Mouse (Mus musculus): ENCODE results near the gene Gm10518. TPM values are rescaled to one million over a fixed set of nuclear protein-coding genes. Genes with fewer than 3 reads are reported as not detected.

Gm10518 gene
- polyA plus RNA-seq, 1 experiment: not detected

GRCm38 (mm10) chr1:179842568-179842967, 39.4 kb downstream of the Gm10518 start:
- 57% methylated on average over 7 of the region's 7 CpGs for WGBS
- Histone ChIP-seq H3K27ac (ENCODE audit: insufficient read depth, low read length) (no peak overlapping the region), H3K27me3 (ENCODE audit: control insufficient read depth, insufficient read depth, low read length) (no peaks in the 10 kb centered on the region), H3K4me3 (replicated peaks; ENCODE audit: insufficient read depth, low read depth, low read length) (no peak overlapping the region), H3K4me1 (ENCODE audit: control insufficient read depth, insufficient read depth, low read length) (no peaks in the 10 kb centered on the region)
- no peak for DNase-seq
- TF ChIP-seq CTCF (IDR thresholded peaks at IDR 0.05; ENCODE audit: borderline replicate concordance, insufficient read depth, low read depth, low read length) (no peak), POLR2A (IDR thresholded peaks at IDR 0.05; ENCODE audit: borderline replicate concordance, insufficient read depth, low read length) (no peak)

GRCm38 (mm10) chr1:179843981-179844380, 40.8 kb downstream of the Gm10518 start:
- no peak for DNase-seq
- TF ChIP-seq CTCF (IDR thresholded peaks at IDR 0.05; ENCODE audit: borderline replicate concordance, insufficient read depth, low read depth, low read length) (no peak), POLR2A (IDR thresholded peaks at IDR 0.05; ENCODE audit: borderline replicate concordance, insufficient read depth, low read length) (no peak)
- 16% methylated on average over 3 of the region's 3 CpGs for WGBS
- H3K4me1 ChIP-seq (ENCODE audit: control insufficient read depth, insufficient read depth, low read length): no peaks in the 10 kb centered on the region
- no peak overlapping the region for H3K4me3 ChIP-seq (replicated peaks; ENCODE audit: insufficient read depth, low read depth, low read length)
- H3K27me3 ChIP-seq (ENCODE audit: control insufficient read depth, insufficient read depth, low read length): no peaks in the 10 kb centered on the region
- no peak overlapping the region for H3K27ac ChIP-seq (ENCODE audit: insufficient read depth, low read length)

GRCm38 (mm10) chr1:179844894-179845293, 41.7 kb downstream of the Gm10518 start:
- Histone ChIP-seq H3K4me3 (replicated peaks; ENCODE audit: insufficient read depth, low read depth, low read length) (no peak overlapping the region), H3K27me3 (ENCODE audit: control insufficient read depth, insufficient read depth, low read length) (no peaks in the 10 kb centered on the region), H3K27ac (ENCODE audit: insufficient read depth, low read length) (no peak overlapping the region), H3K4me1 (ENCODE audit: control insufficient read depth, insufficient read depth, low read length) (no peaks in the 10 kb centered on the region)
- peak; percentile 67 for TF ChIP-seq CTCF (IDR thresholded peaks at IDR 0.05; ENCODE audit: borderline replicate concordance, insufficient read depth, low read depth, low read length)
- no peak for TF ChIP-seq POLR2A (IDR thresholded peaks at IDR 0.05; ENCODE audit: borderline replicate concordance, insufficient read depth, low read length)
- 18% methylated on average over 5 of the region's 5 CpGs for WGBS
- DNase-seq: peak; percentile 59 to 69

GRCm38 (mm10) chr1:179845832-179846499, 42.8 kb downstream of the Gm10518 start:
- H3K4me3 ChIP-seq (replicated peaks; ENCODE audit: insufficient read depth, low read depth, low read length): no peak overlapping the region
- H3K4me1 ChIP-seq (ENCODE audit: control insufficient read depth, insufficient read depth, low read length): no peaks in the 10 kb centered on the region
- no peaks in the 10 kb centered on the region for H3K27me3 ChIP-seq (ENCODE audit: control insufficient read depth, insufficient read depth, low read length)
- TF ChIP-seq CTCF (IDR thresholded peaks at IDR 0.05; ENCODE audit: borderline replicate concordance, insufficient read depth, low read depth, low read length): no peak
- TF ChIP-seq POLR2A (IDR thresholded peaks at IDR 0.05; ENCODE audit: borderline replicate concordance, insufficient read depth, low read length): no peak
- no peak overlapping the region for H3K27ac ChIP-seq (ENCODE audit: insufficient read depth, low read length)
- no peak for DNase-seq
- WGBS: 81% methylated on average over 16 of the region's 16 CpGs

- Histone ChIP-seq H3K4me1 (ENCODE audit: control insufficient read depth, insufficient read depth, low read length) (no peaks in the 10 kb centered on the region), H3K4me3 (replicated peaks; ENCODE audit: insufficient read depth, low read depth, low read length) (no peak overlapping the region), H3K27me3 (ENCODE audit: control insufficient read depth, insufficient read depth, low read length) (no peaks in the 10 kb centered on the region), H3K27ac (ENCODE audit: insufficient read depth, low read length) (no peak overlapping the region)
- no peak for TF ChIP-seq POLR2A (IDR thresholded peaks at IDR 0.05; ENCODE audit: borderline replicate concordance, insufficient read depth, low read length)
- TF ChIP-seq CTCF (IDR thresholded peaks at IDR 0.05; ENCODE audit: borderline replicate concordance, insufficient read depth, low read depth, low read length): no peak
- no peak for DNase-seq
- 62% methylated on average over 7 of the region's 7 CpGs for WGBS
Measured at GRCm38 (mm10) chr1:179847173-179847572, 44.0 kb downstream of the Gm10518 start.

GRCm38 (mm10) chr1:179847759-179848389, 44.7 kb downstream of the Gm10518 start:
- peak; percentile 77 to 91 for DNase-seq

GRCm38 (mm10) chr1:179853421-179853820, 50.2 kb downstream of the Gm10518 start:
- H3K4me1 ChIP-seq (ENCODE audit: control insufficient read depth, insufficient read depth, low read length): no peaks in the 10 kb centered on the region
- H3K27me3 ChIP-seq (ENCODE audit: control insufficient read depth, insufficient read depth, low read length): no peaks in the 10 kb centered on the region
- H3K27ac ChIP-seq (ENCODE audit: insufficient read depth, low read length): no peak overlapping the region
- WGBS: 51% methylated on average over 4 of the region's 4 CpGs
- H3K4me3 ChIP-seq (replicated peaks; ENCODE audit: insufficient read depth, low read depth, low read length): no peak overlapping the region
- DNase-seq: no peak
- TF ChIP-seq POLR2A (IDR thresholded peaks at IDR 0.05; ENCODE audit: borderline replicate concordance, insufficient read depth, low read length) (no peak), CTCF (IDR thresholded peaks at IDR 0.05; ENCODE audit: borderline replicate concordance, insufficient read depth, low read depth, low read length) (peak; percentile 64)

More at GRCm38 (mm10) chr1:179847759-179848389, 44.7 kb downstream of the Gm10518 start:
- TF ChIP-seq POLR2A (IDR thresholded peaks at IDR 0.05; ENCODE audit: borderline replicate concordance, insufficient read depth, low read length): no peak
- TF ChIP-seq CTCF (IDR thresholded peaks at IDR 0.05; ENCODE audit: borderline replicate concordance, insufficient read depth, low read depth, low read length): peak; percentile 88
- H3K4me3 ChIP-seq (replicated peaks; ENCODE audit: insufficient read depth, low read depth, low read length): peak overlapping the region; percentile 66
- no peaks in the 10 kb centered on the region for H3K4me1 ChIP-seq (ENCODE audit: control insufficient read depth, insufficient read depth, low read length)
- 4% methylated on average over 20 of the region's 20 CpGs for WGBS
- no peaks in the 10 kb centered on the region for H3K27me3 ChIP-seq (ENCODE audit: control insufficient read depth, insufficient read depth, low read length)
- no peak overlapping the region for H3K27ac ChIP-seq (ENCODE audit: insufficient read depth, low read length)

Other genes starting within 250 kb of the Gm10518 start
- 131 and 140 TPM in 2 replicates for gene Sccpdh, start 135.2 kb upstream of the Gm10518 start, polyA plus RNA-seq (2012; rRNA removed)
- gene Kif28, start 58.1 kb upstream of the Gm10518 start, polyA plus RNA-seq (2012; rRNA removed): 0.05 and 0.07 TPM in 2 replicates
- gene Ahctf1, start 304 bp downstream of the Gm10518 start, polyA plus RNA-seq (2012; rRNA removed): 31.9 and 34.4 TPM in 2 replicates
- 145 and 155 TPM in 2 replicates for gene Cdc42bpa, start 157.1 kb downstream of the Gm10518 start, polyA plus RNA-seq (2012; rRNA removed)

Data from cerebellum, adult 2 months (tissue).